Mouse (Mus musculus) kidney, postnatal 0 days (tissue): ENCODE measurements around the gene AW011738. TPM values are rescaled to one million over a fixed set of nuclear protein-coding genes. Genes with fewer than 3 reads are reported as not detected.

ENCODE experiments used
- ATAC-seq: fragments of 200-750 bp; cut with Nextera tagmentation; replicated peaks from 2 replicates; pipeline ENCODE4 v1.8.0; 2017; ENCODE audit warnings: low read depth, moderate number of reproducible peaks, moderate TSS enrichment, moderate library complexity; ENCODE audit not compliant: low FRiP score
- DNase-seq: peaks from one replicate; pipeline ENCODE4 v3.0.0-alpha.2; 2016; ENCODE audit warnings: low spot score
- H3K27ac ChIP-seq: fragments of 300-500 bp; sonication (generic); 2 replicates; pipeline ENCODE4 v1.5.1; 2014; ENCODE audit warnings: mild to moderate bottlenecking
- H3K27me3 ChIP-seq: fragments of 300-500 bp; sonication (generic); 2 replicates; pipeline ENCODE4 v1.6.1; 2014; ENCODE audit warnings: low read length, mixed read lengths; ENCODE audit not compliant: insufficient read depth
- H3K36me3 ChIP-seq: fragments of 300-500 bp; sonication (generic); 2 replicates; pipeline ENCODE4 v1.6.1; 2014; ENCODE audit warnings: low read length, mixed read lengths; ENCODE audit not compliant: insufficient read depth
- H3K4me1 ChIP-seq: fragments of 300-500 bp; sonication (generic); replicated peaks from 2 replicates; pipeline ENCODE4 v1.6.1; 2014; ENCODE audit warnings: antibody characterized with exemption, low read length, mixed read lengths; ENCODE audit not compliant: insufficient read depth
- H3K4me2 ChIP-seq: fragments of 300-500 bp; sonication (generic); 2 replicates; pipeline ENCODE4 v1.6.1; 2014; ENCODE audit warnings: mild to moderate bottlenecking, low read length, moderate library complexity, mixed read lengths
- H3K4me3 ChIP-seq: fragments of 300-500 bp; sonication (generic); replicated peaks from 2 replicates; pipeline ENCODE4 v1.5.1; 2014; ENCODE audit warnings: low read depth, low read length
- H3K9ac ChIP-seq: fragments of 300-500 bp; sonication (generic); 2 replicates; pipeline ENCODE4 v1.6.1; 2014; ENCODE audit warnings: low read depth, low read length
- H3K9me3 ChIP-seq: fragments of 300-500 bp; sonication (generic); replicated peaks from 2 replicates; pipeline ENCODE4 v1.6.1; 2016; ENCODE audit warnings: low read length, inconsistent platforms, mixed read lengths
- CTCF ChIP-seq: IDR thresholded peaks from 2 replicates; pipeline ENCODE4 v1.5.1; 2016; ENCODE audit warnings: antibody characterized with exemption, low read depth, mild to moderate bottlenecking, moderate library complexity
- WGBS: fragments of 180-500 bp; shearing (Covaris S2); extraction: QIAGEN DNeasy Blood & Tissue Kit; methylation state at CpG from one replicate; pipeline ENCODE4 v1.1.7; 2014; 5-methylcytosine and 5-hydroxymethylcytosine counted together
- polyA plus RNA-seq: library from polyadenylated mRNA; unstranded; fragments of >200 nt; fragmentation: Nextera tagmentation; extraction: Ambion mirVana; gene quantifications from 2 replicates; pipeline ENCODE4 v1.2.1, GENCODE M21; 2015

The AW011738 gene
- polyA plus RNA-seq, 1 experiment from 2014 or later: 4.8 TPM

GRCm38 (mm10) chr4:156203413-156204131, 468 bp downstream of the AW011738 start:
- Histone ChIP-seq H3K4me2 (peak overlapping the region; percentile 98), H3K27me3 (no peaks in the 10 kb centered on the region), H3K9me3 (no peaks in the 10 kb centered on the region), H3K9ac (peak overlapping the region; percentile 73), H3K27ac (peak overlapping the region; percentile 88), H3K4me3 (peak overlapping the region; percentile 66), H3K36me3 (no peaks in the 10 kb centered on the region), H3K4me1 (peaks cover 9% of the 10 kb centered on the region; the same call in 1 of the 2 replicates)
- under 1% methylated on average over 49 of the region's 49 CpGs for WGBS
- ATAC-seq (peak; percentile 44), DNase-seq (peak; percentile 54)
- TF ChIP-seq CTCF: no peak

GRCm38 (mm10) chr4:156208872-156209271, 5.8 kb downstream of the AW011738 start:
- no peaks in the 10 kb centered on the region for H3K36me3 ChIP-seq
- no peak for TF ChIP-seq CTCF
- H3K4me1 ChIP-seq: peaks cover 3% of the 10 kb centered on the region; the same call in 1 of the 2 replicates
- H3K4me2 ChIP-seq: no peak overlapping the region
- no peaks in the 10 kb centered on the region for H3K27me3 ChIP-seq
- WGBS: 80% methylated on average over 4 of the region's 4 CpGs
- H3K27ac ChIP-seq: no peak overlapping the region
- no peaks in the 10 kb centered on the region for H3K9me3 ChIP-seq
- DNase-seq (no peak), ATAC-seq (no peak)
- no peak overlapping the region for H3K4me3 ChIP-seq
- no peak overlapping the region for H3K9ac ChIP-seq

GRCm38 (mm10) chr4:156209963-156210635, 7.0 kb downstream of the AW011738 start:
- no peaks in the 10 kb centered on the region for H3K36me3 ChIP-seq
- H3K9ac ChIP-seq: no peak overlapping the region
- WGBS: 68% methylated on average over 13 of the region's 13 CpGs
- H3K4me2 ChIP-seq: no peak overlapping the region
- H3K27me3 ChIP-seq: no peaks in the 10 kb centered on the region
- H3K4me3 ChIP-seq: no peak overlapping the region
- no peak for TF ChIP-seq CTCF
- H3K27ac ChIP-seq: no peak overlapping the region
- DNase-seq (no peak), ATAC-seq (no peak)
- no peaks in the 10 kb centered on the region for H3K4me1 ChIP-seq
- H3K9me3 ChIP-seq: no peaks in the 10 kb centered on the region

- H3K4me3 ChIP-seq: no peak overlapping the region
- no peak overlapping the region for H3K9ac ChIP-seq
- H3K36me3 ChIP-seq: no peaks in the 10 kb centered on the region
- no peaks in the 10 kb centered on the region for H3K27me3 ChIP-seq
- ATAC-seq (no peak), DNase-seq (no peak)
- no peaks in the 10 kb centered on the region for H3K4me1 ChIP-seq
- no peaks in the 10 kb centered on the region for H3K9me3 ChIP-seq
- no peak overlapping the region for H3K27ac ChIP-seq
- WGBS: 90% methylated on average over 13 of the region's 13 CpGs
- H3K4me2 ChIP-seq: no peak overlapping the region
- TF ChIP-seq CTCF: no peak
Measured at GRCm38 (mm10) chr4:156213134-156213533, 10.0 kb downstream of the AW011738 start.

- DNase-seq: no peak
- no peak within 1 kb of the TSS for H3K27ac ChIP-seq
- ATAC-seq: no peak
- no peak within 1 kb of the TSS for H3K4me2 ChIP-seq
- no peaks in the 10 kb centered on the region for H3K9me3 ChIP-seq
- no peak within 1 kb of the TSS for H3K9ac ChIP-seq
- no peak for TF ChIP-seq CTCF
- no peak within 1 kb of the TSS for H3K4me3 ChIP-seq
- no peaks in the 10 kb centered on the region for H3K4me1 ChIP-seq
- no peaks in the 10 kb centered on the region for H3K36me3 ChIP-seq
- 68% methylated on average over 4 of the region's 4 CpGs for WGBS
- H3K27me3 ChIP-seq: no peaks in the 10 kb centered on the region
Measured at GRCm38 (mm10) chr4:156215649-156216048, 12.5 kb downstream of the AW011738 start, which contains the start of gene Perm1. TSS of gene Perm1 (plus strand) at chr4:156215868.

GRCm38 (mm10) chr4:156216196-156216595, 13.1 kb downstream of the AW011738 start:
- Histone ChIP-seq H3K27me3 (no peaks in the 10 kb centered on the region), H3K4me2 (no peak overlapping the region), H3K9ac (no peak overlapping the region), H3K9me3 (no peaks in the 10 kb centered on the region), H3K27ac (no peak overlapping the region), H3K36me3 (no peaks in the 10 kb centered on the region), H3K4me3 (no peak overlapping the region), H3K4me1 (no peaks in the 10 kb centered on the region)
- WGBS: 77% methylated on average over 2 of the region's 2 CpGs
- TF ChIP-seq CTCF: no peak
- DNase-seq: no peak
- no peak for ATAC-seq
